Mouse (Mus musculus) liver, embryonic 14.5 days (tissue): ENCODE results near the gene Bmpr2. TPM values are rescaled to one million over a fixed set of nuclear protein-coding genes. Genes with fewer than 3 reads are reported as not detected.
A peak's percentile ranks its signal among the peaks of the same experiment; 100 is the strongest.

Experiments
- ATAC-seq: fragments of 200-750 bp; cut with Nextera tagmentation; 2 replicates; pipeline ENCODE4 v1.8.0; 2017; ENCODE audit warnings: moderate number of reproducible peaks, mild to moderate bottlenecking, moderate library complexity; ENCODE audit not compliant: insufficient read depth
- DNase-seq, 3 experiments: peaks; one replicate each; pipeline ENCODE4 v3.0.0-alpha.2; 2012 to 2013; ENCODE audit warnings: low read depth in 3 of 3, low spot score in 3 of 3
- H3K27ac ChIP-seq: fragments of 300-500 bp; sonication (generic); 2 replicates; pipeline ENCODE4 v1.5.1; 2014; ENCODE audit warnings: moderate library complexity, mild to moderate bottlenecking, control low read depth, inconsistent platforms
- H3K27me3 ChIP-seq: fragments of 300-500 bp; sonication (generic); 2 replicates; pipeline ENCODE4 v1.6.1; 2014; ENCODE audit warnings: mild to moderate bottlenecking, low read length, moderate library complexity; ENCODE audit not compliant: control insufficient read depth, insufficient read depth
- H3K36me3 ChIP-seq: fragments of 300-500 bp; sonication (generic); replicated peaks from 2 replicates; pipeline ENCODE4 v1.6.1; 2014; ENCODE audit warnings: low read depth; ENCODE audit not compliant: control insufficient read depth, insufficient read depth
- H3K4me1 ChIP-seq, 2 experiments: fragments of 200-500 bp in 1 of 2; fragments of 300-500 bp in 1 of 2; sonication (generic) in 1 of 2; replicated peaks; 2 replicates each; pipeline ENCODE4 v1.6.1; 2012 to 2014; ENCODE audit warnings: antibody characterized with exemption in 1 of 2, inconsistent platforms in 1 of 2, low read length in 1 of 2; ENCODE audit not compliant: control insufficient read depth in 2 of 2, insufficient read depth in 2 of 2
- H3K4me2 ChIP-seq: fragments of 300-500 bp; sonication (generic); 2 replicates; pipeline ENCODE4 v1.6.1; 2014; ENCODE audit warnings: low read depth, mild to moderate bottlenecking, control low read depth, moderate library complexity
- H3K4me3 ChIP-seq, 2 experiments: fragments of 200-500 bp in 1 of 2; fragments of 300-500 bp in 1 of 2; sonication (generic) in 1 of 2; 2 replicates each; pipeline ENCODE4 v1.5.1; 2012 to 2014; ENCODE audit warnings: low read depth in 2 of 2, low read length in 2 of 2, mild to moderate bottlenecking in 2 of 2, control low read depth in 1 of 2, inconsistent platforms in 1 of 2, moderate library complexity in 1 of 2; ENCODE audit not compliant: insufficient read depth in 1 of 2
- H3K9ac ChIP-seq: fragments of 300-500 bp; sonication (generic); replicated peaks from 2 replicates; pipeline ENCODE4 v1.6.1; 2014; ENCODE audit warnings: mild to moderate bottlenecking, control low read depth, moderate library complexity
- H3K9me3 ChIP-seq: fragments of 300-500 bp; sonication (generic); 2 replicates; pipeline ENCODE4 v1.6.1; 2016; ENCODE audit warnings: low read length, mixed read lengths; ENCODE audit not compliant: control insufficient read depth
- CTCF ChIP-seq: IDR thresholded peaks from 2 replicates; pipeline ENCODE4 v1.5.1; 2016; ENCODE audit warnings: antibody characterized with exemption, low read depth, control low read depth
- EP300 ChIP-seq: IDR thresholded peaks from 2 replicates; pipeline ENCODE4 v1.6.1; 2016; ENCODE audit warnings: antibody characterized with exemption, low read depth
- WGBS: fragments of 180-500 bp; shearing (Covaris S2); extraction: QIAGEN DNeasy Blood & Tissue Kit; methylation state at CpG from one replicate; pipeline ENCODE4 v1.1.7; 2014; ENCODE audit not compliant: insufficient replicate concordance; 5-methylcytosine and 5-hydroxymethylcytosine counted together
- polyA plus RNA-seq, 2 experiments: library from polyadenylated mRNA; depleted of rRNA in 1 of 2; stranded (reverse) in 1 of 2; unstranded in 1 of 2; fragments of >200 nt; fragmentation: Nextera tagmentation in 1 of 2; extraction: Ambion mirVana in 1 of 2; gene quantifications; 2 replicates each; pipeline versions ENCODE4 v1.2.1 to v1.2.3; 2012 to 2014

Gene Bmpr2
- polyA plus RNA-seq (2012; rRNA removed) (0.88 and 1.0 TPM in 2 replicates), polyA plus RNA-seq (2014; fragmentation: Nextera tagmentation; extraction: Ambion mirVana) (1.0 and 1.1 TPM in 2 replicates)

DNA sequence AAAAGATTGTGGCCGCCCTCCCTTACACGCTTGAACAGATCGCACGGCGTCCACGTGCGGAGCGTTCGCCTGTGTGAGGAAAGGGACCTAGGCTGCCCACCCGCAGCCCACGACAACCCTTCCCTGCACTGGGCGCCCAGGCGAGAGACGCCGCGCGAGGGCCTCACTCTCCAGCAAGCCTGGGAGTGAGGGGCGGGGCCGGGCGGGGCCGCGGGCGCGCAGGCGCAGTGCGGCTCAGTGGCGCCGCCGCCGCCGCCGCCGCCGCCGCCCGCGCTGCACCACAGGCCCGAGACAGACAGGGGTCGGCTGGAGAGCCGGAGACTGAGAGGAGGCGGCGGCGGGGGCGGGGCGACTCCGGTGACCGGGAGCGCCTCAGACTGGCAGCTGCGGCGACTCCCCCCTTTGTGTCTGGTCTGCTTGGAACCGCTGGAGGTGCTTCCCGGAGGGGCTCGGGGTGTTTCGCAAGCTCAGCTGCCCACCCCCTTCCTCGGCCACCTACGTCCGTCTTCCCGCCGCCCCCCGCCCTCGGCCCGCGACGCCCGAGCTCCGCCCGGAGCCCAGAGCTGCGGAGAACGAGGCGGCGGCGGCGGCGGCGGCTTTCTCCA lies at the start of gene Bmpr2:
Gene Bmpr2, plus strand, starts transcription at position 237 of the 605 bp plus-strand sequence.
- Histone ChIP-seq H3K9me3 (no peaks in the 10 kb centered on the region), H3K27ac (peak within 1 kb of the TSS; percentile 57), H3K4me2 (peak within 1 kb of the TSS; percentile 99), H3K4me1 (peaks cover 4 to 5% of the 10 kb centered on the region in 2 experiments; a peak in 3 of 4 replicates), H3K9ac (peak within 1 kb of the TSS; percentile 79), H3K27me3 (no peaks in the 10 kb centered on the region), H3K36me3 (no peaks in the 10 kb centered on the region), H3K4me3 (peak within 1 kb of the TSS; percentile 85 to 98)
- WGBS = under 1% methylated on average over 71 of the region's 75 CpGs
- peak; percentile 90 for ATAC-seq
- peak; percentile 49 for TF ChIP-seq CTCF
- TF ChIP-seq EP300 = no peak
- peak; percentile 60 to 67 (median 67) for DNase-seq

DNA sequence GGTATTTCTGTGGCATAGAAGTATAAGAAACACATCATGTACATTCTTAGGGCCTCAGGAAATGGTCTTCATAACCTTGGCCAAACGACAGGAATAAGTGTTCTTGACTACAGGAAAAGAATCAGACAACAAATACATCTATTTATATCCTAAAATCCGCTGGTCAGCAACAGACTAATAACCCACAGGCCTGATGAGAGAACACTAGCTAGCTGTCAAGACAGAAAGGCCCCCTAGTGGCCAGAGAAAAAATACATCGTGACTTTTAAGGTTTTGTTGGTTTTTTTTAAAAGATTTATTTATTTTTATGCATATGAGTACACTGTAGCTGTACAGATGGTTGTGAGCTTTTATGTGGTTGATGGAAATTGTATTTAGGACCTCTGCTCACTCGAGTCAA lies 43.3 kb upstream of the Bmpr2 start:
- ATAC-seq = no peak

DNA sequence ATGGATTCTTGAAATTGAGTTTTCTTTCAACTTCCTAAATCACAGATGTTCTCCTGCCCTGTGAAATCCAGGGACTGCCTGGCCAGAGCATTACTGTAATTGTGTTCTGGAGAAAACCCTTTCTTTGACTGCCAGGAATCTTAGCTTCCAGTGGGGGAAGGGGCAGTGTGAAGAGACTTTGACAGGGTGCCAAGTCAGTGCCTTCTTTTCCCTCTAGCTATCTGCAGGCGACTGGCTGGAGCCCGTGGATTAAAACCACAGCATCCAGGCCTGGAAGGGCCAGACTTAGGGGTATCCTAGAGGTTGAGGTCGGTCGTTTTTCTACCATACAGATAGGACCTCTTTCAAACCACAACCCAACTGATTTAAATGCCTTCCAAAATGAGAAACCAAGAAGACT lies 37.5 kb upstream of the Bmpr2 start:
- Histone ChIP-seq H3K27me3 (no peaks in the 10 kb centered on the region), H3K36me3 (no peaks in the 10 kb centered on the region), H3K27ac (no peak overlapping the region), H3K9ac (no peak overlapping the region), H3K9me3 (no peaks in the 10 kb centered on the region), H3K4me2 (no peak overlapping the region), H3K4me3 (no peak overlapping the region), H3K4me1 (no peaks in the 10 kb centered on the region)
- ATAC-seq = no peak
- 41% methylated on average over 4 of the region's 4 CpGs for WGBS
- no peak for DNase-seq
- TF ChIP-seq EP300 (no peak), CTCF (no peak)

More for the DNA sequence above, 43.3 kb upstream of the Bmpr2 start:
- Histone ChIP-seq H3K4me3 (no peak overlapping the region), H3K4me2 (no peak overlapping the region), H3K4me1 (no peaks in the 10 kb centered on the region), H3K36me3 (peaks cover 9% of the 10 kb centered on the region), H3K27ac (no peak overlapping the region), H3K27me3 (no peaks in the 10 kb centered on the region), H3K9ac (no peak overlapping the region), H3K9me3 (no peaks in the 10 kb centered on the region)
- TF ChIP-seq EP300 = no peak
- peak; percentile 56 for TF ChIP-seq CTCF
- WGBS = 24% methylated on average over 4 of the region's 4 CpGs
- peak; percentile 17 to 26 (median 24) for DNase-seq

DNA sequence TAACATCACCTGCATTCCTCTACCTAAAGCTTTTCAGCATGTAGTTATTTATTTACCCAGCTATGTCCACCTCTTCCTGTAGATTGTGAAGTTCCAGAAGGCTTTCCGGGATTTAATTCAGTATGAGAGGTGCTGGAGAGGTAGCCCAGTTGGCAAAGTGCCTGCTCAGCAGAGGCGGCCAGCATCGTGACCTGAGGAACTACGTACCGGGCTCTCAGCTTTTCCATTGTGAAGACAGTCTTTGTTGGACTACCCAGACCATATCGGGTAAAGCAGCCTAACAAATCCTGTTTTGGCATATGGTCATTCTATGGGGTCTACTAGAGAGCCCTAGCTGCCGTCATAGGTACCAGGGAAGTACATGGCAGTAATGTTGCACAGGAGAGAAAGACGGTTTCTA lies 33.1 kb upstream of the Bmpr2 start:
- 78% methylated on average over 8 of the region's 8 CpGs for WGBS
- H3K27ac ChIP-seq = no peak overlapping the region
- no peak overlapping the region for H3K4me2 ChIP-seq
- TF ChIP-seq EP300 = no peak
- no peak for TF ChIP-seq CTCF
- H3K4me1 ChIP-seq = no peaks in the 10 kb centered on the region
- H3K36me3 ChIP-seq = no peaks in the 10 kb centered on the region
- H3K4me3 ChIP-seq = no peak overlapping the region
- no peaks in the 10 kb centered on the region for H3K27me3 ChIP-seq
- no peak overlapping the region for H3K9ac ChIP-seq
- no peaks in the 10 kb centered on the region for H3K9me3 ChIP-seq
- no peak for DNase-seq
- no peak for ATAC-seq

DNA sequence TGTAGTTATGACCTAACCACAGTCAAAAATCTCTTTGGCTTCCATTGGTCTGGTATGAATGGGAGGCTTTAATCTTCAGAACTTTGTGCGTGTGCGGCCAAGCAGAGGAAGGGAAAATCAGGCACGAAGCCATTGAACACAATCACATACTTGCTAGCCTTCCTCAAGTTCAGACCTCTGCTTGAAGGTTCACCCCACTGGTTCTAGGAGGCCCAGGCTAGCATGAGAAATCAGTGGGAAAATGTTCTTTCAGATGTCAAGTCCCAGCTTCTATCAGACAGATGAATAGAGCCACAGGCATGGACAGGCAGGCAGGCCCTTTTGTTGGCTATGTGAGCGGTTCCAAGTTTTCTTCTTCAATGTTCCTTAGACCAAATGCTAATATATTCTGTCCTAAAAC lies 32.5 kb upstream of the Bmpr2 start:
- ATAC-seq (no peak), DNase-seq (no peak)
- Histone ChIP-seq H3K4me3 (no peak overlapping the region), H3K36me3 (no peaks in the 10 kb centered on the region), H3K27me3 (no peaks in the 10 kb centered on the region), H3K4me1 (no peaks in the 10 kb centered on the region), H3K9ac (no peak overlapping the region), H3K27ac (no peak overlapping the region), H3K9me3 (no peaks in the 10 kb centered on the region), H3K4me2 (no peak overlapping the region)
- WGBS = 84% methylated on average over 4 of the region's 4 CpGs
- TF ChIP-seq CTCF (no peak), EP300 (no peak)
